Mouse (Mus musculus) heart, postnatal 14 days (tissue): ENCODE data around the gene Pnpla6. TPM values are rescaled to one million over a fixed set of nuclear protein-coding genes. Genes with fewer than 3 reads are reported as not detected.

Source experiments
- DNase-seq, 2 experiments: peaks; one replicate each; pipeline ENCODE4 v3.0.0; 2021 to 2022
- intact Hi-C: fragments of 180-260 bp; cut with DNase I; formaldehyde crosslinking; loops from one replicate; pipeline ENCODE4 v1.15.1; 2025
- long read RNA-seq, 2 experiments: library from polyadenylated mRNA; stranded (forward); transcript quantifications; one replicate each; pipeline ENCODE4 v2.0.0; 2021
- total RNA-seq, 2 experiments: library from RNA; stranded (reverse); gene quantifications; 2 replicates each; pipeline ENCODE4 v1.2.3; 2021

Pnpla6 gene
- total RNA-seq: 10 to 100 TPM; 12.3 to 14.0 TPM
- long read RNA-seq, experiment 1, partial matches to known transcripts: 1 of 6 reads
- long read RNA-seq, experiment 1, other reads (novel, unspliced or antisense): 5 of 6 reads
- long read RNA-seq, experiment 2, full-length matches to known transcripts: 1 of 15 reads
- long read RNA-seq, experiment 2, partial matches to known transcripts: 4 of 15 reads
- long read RNA-seq, experiment 2, other reads (novel, unspliced or antisense): 10 of 15 reads

GRCm38 (mm10) chr8:3515260-3515671 is at the start of gene Pnpla6:
TSS of gene Pnpla6 (plus strand) at chr8:3515384.
- peak; percentile 87 to 91 for DNase-seq
- intact Hi-C loops: loop anchor here (1.0 kb wide), 1 partner anchor 15 kb away; the partner anchor contains the start of gene Mcoln1

GRCm38 (mm10) chr8:3467006-3467885 is 47.9 kb upstream of the Pnpla6 start, which contains the start of gene Pex11g:
TSS of gene Pex11g (minus strand) at chr8:3467680.
- peak; percentile 98 to 99 for DNase-seq
- intact Hi-C loops: loop anchor here (10.0 kb wide), 2 partner anchors 158 to 208 kb away; partner anchors contain the start of genes Fcor, Pcp2, Pet100 and Trappc5

DNA sequence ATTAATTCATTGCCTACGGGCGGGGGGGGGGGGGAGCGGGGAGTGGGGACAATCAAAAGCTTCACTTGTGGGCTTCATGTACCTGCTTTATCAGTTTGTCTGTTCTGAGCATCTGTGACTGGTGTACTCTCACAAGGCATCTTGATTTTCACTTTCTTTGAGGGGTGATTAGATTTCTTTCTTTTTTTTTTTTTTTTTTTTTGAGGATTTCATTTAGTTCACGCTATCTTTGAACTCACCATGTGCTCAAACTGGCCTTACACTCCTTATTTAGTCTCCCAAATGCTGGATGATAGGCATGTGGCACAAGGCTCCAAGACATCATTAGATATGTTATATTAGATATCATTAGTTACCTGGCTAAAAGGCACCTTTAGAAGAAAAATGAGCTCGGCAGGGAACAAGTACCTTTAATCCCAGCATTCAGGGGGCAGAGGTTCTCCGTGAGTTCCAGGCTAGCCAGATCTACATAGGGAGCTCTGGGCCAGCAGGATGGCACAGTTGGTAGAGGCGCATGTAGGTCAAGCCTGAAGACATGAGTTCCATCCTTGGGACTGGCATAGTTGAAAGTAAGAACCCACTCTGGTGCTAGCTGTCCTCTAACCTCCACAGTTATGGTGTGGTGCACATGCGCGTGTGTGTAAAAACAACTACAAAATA is 47.2 kb upstream of the Pnpla6 start:
- intact Hi-C loops: loop anchor here (10.0 kb wide), 2 partner anchors 157 to 207 kb away; partner anchors contain the start of genes Fcor, Pcp2, Pet100 and Trappc5
- no peak for DNase-seq

GRCm38 (mm10) chr8:3468838-3469237 is 46.3 kb upstream of the Pnpla6 start:
- intact Hi-C loops: loop anchor here (10.0 kb wide), 2 partner anchors 156 to 206 kb away; partner anchors contain the start of genes Fcor, Pcp2, Pet100 and Trappc5
- DNase-seq: no peak

DNA sequence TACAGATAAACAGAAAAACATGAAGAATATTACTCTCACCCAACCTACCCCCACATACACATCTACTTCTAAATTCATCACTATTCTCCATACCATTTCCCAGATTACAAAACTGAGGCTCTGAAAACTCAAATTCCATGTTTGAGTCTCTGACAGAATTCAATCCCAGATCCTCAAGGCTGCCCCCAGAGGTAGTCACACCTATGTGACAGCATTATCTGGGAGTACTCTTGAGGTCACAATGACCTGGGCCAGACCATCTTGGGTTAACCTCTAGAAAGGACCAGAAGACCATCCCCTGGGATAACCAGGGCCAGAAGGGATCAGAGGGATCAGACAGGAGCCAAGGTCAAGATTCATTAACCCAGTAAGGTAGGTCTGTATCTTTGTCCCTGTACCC is 44.6 kb upstream of the Pnpla6 start, which contains the start of gene Tex45:
Gene Tex45 (plus strand): TSS at position 301 of the 400 bp plus-strand sequence.
- no peak for DNase-seq
- intact Hi-C loops: loop anchor here (2.0 kb wide), 1 partner anchor 22 kb away; the partner anchor contains the start of gene Zfp358

GRCm38 (mm10) chr8:3475715-3476429 is 39.3 kb upstream of the Pnpla6 start:
- no peak for DNase-seq
- intact Hi-C loops: no loop called here

DNA sequence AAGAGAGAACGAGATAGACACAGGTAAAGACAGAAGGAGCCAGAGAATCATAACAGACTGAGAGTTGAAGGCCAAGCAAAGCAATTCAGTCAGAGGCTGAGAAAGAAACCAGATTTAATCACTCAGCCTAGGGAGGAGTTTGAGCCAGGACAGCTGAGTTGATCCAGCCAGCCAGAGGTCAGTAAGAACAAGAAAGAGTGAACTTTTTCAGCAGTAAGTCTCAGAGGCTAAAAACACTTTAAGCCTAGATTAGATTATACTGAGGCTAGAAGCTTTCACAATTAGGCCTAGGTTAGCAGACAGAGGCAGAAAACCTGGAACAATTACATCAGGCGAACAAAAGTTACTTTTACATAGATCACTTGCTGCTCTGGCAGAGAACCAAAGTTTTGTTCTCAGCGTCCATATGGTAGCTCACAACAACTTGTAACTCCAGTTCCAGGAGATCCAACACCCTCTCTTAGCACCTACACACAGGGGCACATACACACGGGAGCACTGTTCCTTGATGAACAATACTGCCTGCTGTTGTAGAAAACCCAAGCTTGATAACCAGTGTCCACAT is 34.9 kb upstream of the Pnpla6 start:
- intact Hi-C loops: no loop called here
- DNase-seq: no peak

GRCm38 (mm10) chr8:3481605-3482004 is 33.6 kb upstream of the Pnpla6 start:
- intact Hi-C loops: no loop called here
- DNase-seq: no peak

GRCm38 (mm10) chr8:3482240-3482740 is 32.9 kb upstream of the Pnpla6 start:
- DNase-seq: no peak
- intact Hi-C loops: no loop called here

DNA sequence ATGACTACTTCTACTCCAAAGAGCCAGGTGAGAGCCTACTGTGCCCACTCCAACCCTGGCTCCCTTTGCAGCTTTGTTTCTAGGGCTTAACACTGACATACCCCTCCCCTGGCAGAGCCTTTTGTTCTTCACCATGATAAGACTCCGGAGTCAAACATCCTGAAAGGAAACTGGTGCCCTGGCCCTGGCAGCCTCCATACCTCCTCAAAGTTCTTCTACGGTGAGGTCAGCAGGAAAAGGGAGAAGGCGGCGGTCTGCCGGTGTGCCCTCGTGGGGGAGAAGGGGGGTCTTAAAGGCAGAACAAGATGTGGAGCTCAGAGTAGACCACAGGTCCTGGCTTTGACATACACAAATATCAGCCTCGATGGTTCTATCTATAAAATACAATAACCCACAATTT is 31.6 kb upstream of the Pnpla6 start:
- intact Hi-C loops: no loop called here
- no peak for DNase-seq

- DNase-seq: no peak
- intact Hi-C loops: no loop called here
These were observed 30.0 kb upstream of the Pnpla6 start for GRCm38 (mm10) chr8:3485192-3485591.

DNA sequence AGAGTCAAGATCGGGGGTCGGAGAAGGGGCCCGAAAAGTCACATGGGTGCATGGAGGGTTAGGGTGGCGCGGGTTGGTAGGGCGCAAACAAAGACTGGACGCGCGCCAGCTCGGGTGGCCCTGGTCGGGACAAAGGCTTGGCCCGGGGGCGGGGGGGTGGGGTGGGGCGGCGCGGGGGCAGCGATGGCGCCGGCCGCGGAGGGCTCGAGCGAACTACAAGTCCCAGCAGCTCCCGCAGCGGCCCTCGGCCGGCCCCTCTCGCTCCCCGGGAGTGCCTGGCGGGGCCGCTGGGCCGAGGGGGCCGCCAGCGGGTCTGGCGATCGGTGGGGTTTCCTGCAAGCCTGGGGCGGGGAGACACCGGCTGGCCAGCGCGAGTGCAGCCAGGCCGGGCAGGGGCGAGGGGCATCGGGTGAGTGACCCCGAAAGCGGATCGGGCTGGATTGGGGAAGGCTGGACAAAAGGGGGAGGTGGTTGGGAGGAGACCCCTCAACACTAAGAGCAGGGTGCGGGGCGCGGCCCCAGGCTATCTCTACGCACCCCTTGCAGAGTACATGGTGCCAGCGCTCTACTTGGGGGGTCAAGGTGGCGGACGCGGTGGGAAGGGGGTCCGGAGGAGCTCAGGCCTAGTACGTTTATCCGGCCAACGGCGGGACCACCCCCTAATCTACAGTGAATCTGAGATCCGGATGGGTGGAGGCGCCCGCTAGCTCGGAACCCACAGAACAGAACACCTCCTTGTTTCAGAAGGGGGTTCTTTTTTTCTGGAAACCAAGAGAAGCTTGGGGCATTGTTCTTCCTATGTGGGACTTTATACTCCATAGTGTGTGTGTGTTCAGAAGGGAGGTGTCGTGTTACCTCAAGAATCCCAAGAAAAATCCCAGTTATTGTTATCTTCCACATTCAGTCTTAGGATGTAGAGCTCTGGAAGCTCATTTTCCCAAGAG is 22.0 kb upstream of the Pnpla6 start, which contains the start of gene Zfp358:
Gene Zfp358 (plus strand): TSS at position 238 of the 944 bp plus-strand sequence.
- intact Hi-C loops: loop anchor here (2.0 kb wide), 1 partner anchor 22 kb away; the partner anchor contains the start of gene Tex45
- peak; percentile 86 for DNase-seq

GRCm38 (mm10) chr8:3493845-3494208 is 21.4 kb upstream of the Pnpla6 start:
- intact Hi-C loops: loop anchor here (2.0 kb wide), 1 partner anchor 23 kb away; the partner anchor contains the start of gene Tex45
- DNase-seq: no peak

DNA sequence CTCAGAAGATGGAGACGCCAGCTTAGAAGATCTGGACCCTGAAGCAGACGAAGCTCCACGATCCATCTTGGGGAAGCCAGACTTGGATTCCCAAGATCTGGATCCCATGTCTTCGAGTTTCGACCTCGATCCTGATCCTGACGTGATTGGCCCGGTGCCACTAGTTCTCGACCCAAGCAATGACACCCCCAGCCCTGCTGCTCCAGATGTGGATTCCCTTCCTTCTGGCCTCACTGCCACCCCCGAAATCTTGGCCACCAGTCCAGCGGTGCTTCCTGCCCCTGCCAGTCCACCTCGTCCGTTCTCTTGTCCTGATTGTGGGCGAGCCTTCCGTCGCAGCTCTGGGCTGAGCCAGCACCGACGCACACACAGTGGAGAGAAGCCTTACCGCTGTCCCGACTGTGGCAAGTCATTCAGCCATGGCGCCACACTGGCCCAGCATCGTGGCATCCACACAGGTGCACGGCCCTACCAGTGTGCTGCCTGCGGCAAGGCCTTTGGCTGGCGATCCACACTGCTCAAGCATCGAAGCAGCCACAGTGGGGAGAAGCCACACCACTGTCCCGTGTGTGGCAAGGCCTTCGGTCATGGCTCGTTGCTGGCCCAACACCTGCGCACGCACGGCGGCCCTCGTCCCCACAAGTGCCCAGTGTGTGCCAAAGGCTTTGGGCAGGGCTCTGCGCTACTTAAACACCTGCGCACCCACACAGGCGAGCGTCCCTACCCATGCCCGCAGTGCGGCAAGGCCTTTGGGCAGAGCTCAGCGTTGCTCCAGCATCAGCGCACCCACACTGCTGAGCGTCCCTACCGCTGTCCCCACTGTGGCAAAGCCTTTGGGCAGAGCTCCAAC is 19.4 kb upstream of the Pnpla6 start:
- no peak for DNase-seq
- intact Hi-C loops: no loop called here

GRCm38 (mm10) chr8:3496428-3496748 is 18.8 kb upstream of the Pnpla6 start:
- no peak for DNase-seq
- intact Hi-C loops: no loop called here

DNA sequence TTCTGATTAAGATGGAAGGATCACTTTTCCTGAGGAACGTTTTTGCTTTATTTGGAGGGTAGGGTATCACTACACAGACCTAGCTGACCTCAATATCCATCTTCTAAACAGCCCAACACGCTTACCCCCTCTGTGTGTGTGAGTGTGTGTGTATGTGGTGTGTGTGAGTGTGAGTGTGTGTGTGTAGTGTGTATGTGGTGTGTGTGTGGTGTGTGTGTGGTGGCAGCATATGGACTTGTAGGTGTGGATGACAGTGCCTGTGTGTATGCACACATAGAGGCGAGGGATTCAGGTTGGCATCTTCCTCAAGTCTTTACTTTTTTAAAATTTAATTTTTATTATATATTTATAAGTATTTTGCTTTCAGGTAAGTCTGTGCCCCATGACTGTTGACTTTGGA is 16.6 kb upstream of the Pnpla6 start:
- intact Hi-C loops: no loop called here
- no peak for DNase-seq

DNA sequence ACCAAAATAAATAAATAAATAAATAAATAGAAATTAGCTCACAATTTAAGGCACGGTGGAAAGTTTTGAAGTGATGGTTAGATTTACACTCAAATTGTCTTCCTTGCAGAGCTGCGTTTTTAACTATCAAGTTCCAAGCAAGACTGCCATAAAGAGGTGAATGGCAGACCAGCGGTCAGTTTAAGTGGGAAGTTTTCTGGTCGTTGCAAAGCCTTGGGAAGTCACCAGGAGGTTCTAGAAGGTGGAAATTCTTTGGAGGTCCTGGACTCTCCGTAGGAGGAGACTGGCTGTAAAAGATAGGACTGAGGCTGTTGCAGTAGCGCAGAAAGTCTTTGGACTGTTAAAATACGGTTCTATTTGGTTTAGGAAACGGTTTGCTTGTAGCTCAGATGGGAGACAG is 15.4 kb upstream of the Pnpla6 start:
- intact Hi-C loops: loop anchor here (1.0 kb wide), 1 partner anchor 16 kb away; the partner anchor contains the start of gene Pnpla6
- no peak for DNase-seq
